Mouse (Mus musculus): ENCODE measurements around the gene Lsm2. TPM values are rescaled to one million over a fixed set of nuclear protein-coding genes. Genes with fewer than 3 reads are reported as not detected.
A peak's percentile ranks its signal among the peaks of the same experiment; 100 is the strongest.
"Not testable (repeated sequence)": the region's sequence is repeated elsewhere in the genome, so short reads cannot be mapped to it uniquely, and the experiment has no call there.

The Lsm2 gene
- polyA plus RNA-seq, 1 experiment: 88.2 TPM

- H3K27me3 ChIP-seq (replicated peaks; ENCODE audit: control insufficient read depth, insufficient read depth, low read length): no peaks in the 10 kb centered on the region
- H3K27ac ChIP-seq (ENCODE audit: insufficient read depth, low read depth, low read length): no peak overlapping the region
- no peaks in the 10 kb centered on the region for H3K4me1 ChIP-seq (ENCODE audit: control insufficient read depth, insufficient read depth, low read length)
- 61% methylated on average over 2 of the region's 2 CpGs for WGBS
- no peak for DNase-seq
- H3K36me3 ChIP-seq (ENCODE audit: control insufficient read depth, insufficient read depth, low read length): no peaks in the 10 kb centered on the region
- H3K4me3 ChIP-seq (ENCODE audit: insufficient read depth, low read depth, low read length): no peak overlapping the region
- TF ChIP-seq POLR2A (IDR thresholded peaks at IDR 0.05; ENCODE audit: low read depth, low read length): no peak
- no peak for TF ChIP-seq CTCF (conservative IDR thresholded peaks at IDR 0.05; ENCODE audit: insufficient read depth, insufficient read length, low read depth, low read length)
Measured at GRCm38 (mm10) chr17:35028315-35028714, 46.7 kb downstream of the Lsm2 start.

- WGBS: 39% methylated on average over 19 of the region's 19 CpGs
- Histone ChIP-seq H3K4me3 (ENCODE audit: insufficient read depth, low read depth, low read length) (no peak overlapping the region), H3K27ac (ENCODE audit: insufficient read depth, low read depth, low read length) (no peak overlapping the region), H3K36me3 (ENCODE audit: control insufficient read depth, insufficient read depth, low read length) (no peaks in the 10 kb centered on the region), H3K27me3 (replicated peaks; ENCODE audit: control insufficient read depth, insufficient read depth, low read length) (no peaks in the 10 kb centered on the region), H3K4me1 (ENCODE audit: control insufficient read depth, insufficient read depth, low read length) (no peaks in the 10 kb centered on the region)
- peak; percentile 35 for DNase-seq
- no peak for TF ChIP-seq POLR2A (IDR thresholded peaks at IDR 0.05; ENCODE audit: low read depth, low read length)
- TF ChIP-seq CTCF (conservative IDR thresholded peaks at IDR 0.05; ENCODE audit: insufficient read depth, insufficient read length, low read depth, low read length): peak; percentile 71
Measured at GRCm38 (mm10) chr17:35029691-35030532, 48.2 kb downstream of the Lsm2 start.

GRCm38 (mm10) chr17:35031272-35031671 is 49.6 kb downstream of the Lsm2 start:
- H3K4me1 ChIP-seq (ENCODE audit: control insufficient read depth, insufficient read depth, low read length): no peaks in the 10 kb centered on the region
- TF ChIP-seq CTCF (conservative IDR thresholded peaks at IDR 0.05; ENCODE audit: insufficient read depth, insufficient read length, low read depth, low read length): no peak
- TF ChIP-seq POLR2A (IDR thresholded peaks at IDR 0.05; ENCODE audit: low read depth, low read length): no peak
- H3K27me3 ChIP-seq (replicated peaks; ENCODE audit: control insufficient read depth, insufficient read depth, low read length): no peaks in the 10 kb centered on the region
- H3K4me3 ChIP-seq (ENCODE audit: insufficient read depth, low read depth, low read length): no peak overlapping the region
- H3K36me3 ChIP-seq (ENCODE audit: control insufficient read depth, insufficient read depth, low read length): no peaks in the 10 kb centered on the region
- WGBS: 89% methylated on average over 11 of the region's 11 CpGs
- no peak overlapping the region for H3K27ac ChIP-seq (ENCODE audit: insufficient read depth, low read depth, low read length)
- DNase-seq: no peak

- no peak for TF ChIP-seq POLR2A (IDR thresholded peaks at IDR 0.05; ENCODE audit: low read depth, low read length)
- TF ChIP-seq CTCF (conservative IDR thresholded peaks at IDR 0.05; ENCODE audit: insufficient read depth, insufficient read length, low read depth, low read length): no peak
- 85% methylated on average over 7 of the region's 7 CpGs for WGBS
- DNase-seq: no peak
- Histone ChIP-seq H3K4me3 (ENCODE audit: insufficient read depth, low read depth, low read length) (no peak overlapping the region), H3K27me3 (replicated peaks; ENCODE audit: control insufficient read depth, insufficient read depth, low read length) (no peaks in the 10 kb centered on the region), H3K27ac (ENCODE audit: insufficient read depth, low read depth, low read length) (no peak overlapping the region), H3K4me1 (ENCODE audit: control insufficient read depth, insufficient read depth, low read length) (no peaks in the 10 kb centered on the region), H3K36me3 (ENCODE audit: control insufficient read depth, insufficient read depth, low read length) (no peaks in the 10 kb centered on the region)
Measured at GRCm38 (mm10) chr17:35031880-35032279, 50.2 kb downstream of the Lsm2 start.

- Histone ChIP-seq H3K27ac (ENCODE audit: insufficient read depth, low read depth, low read length) (no peak overlapping the region), H3K4me3 (ENCODE audit: insufficient read depth, low read depth, low read length) (no peak overlapping the region)
- 77% methylated on average over 8 of the region's 8 CpGs for WGBS
Measured at GRCm38 (mm10) chr17:35032323-35032870, 50.7 kb downstream of the Lsm2 start.

GRCm38 (mm10) chr17:35033703-35034102 is 52.0 kb downstream of the Lsm2 start:
- H3K4me1 ChIP-seq (ENCODE audit: control insufficient read depth, insufficient read depth, low read length); H3K36me3 ChIP-seq (ENCODE audit: control insufficient read depth, insufficient read depth, low read length); H3K27ac ChIP-seq (ENCODE audit: insufficient read depth, low read depth, low read length); H3K4me3 ChIP-seq (ENCODE audit: insufficient read depth, low read depth, low read length); H3K27me3 ChIP-seq (replicated peaks; ENCODE audit: control insufficient read depth, insufficient read depth, low read length); DNase-seq: not testable (repeated sequence)
- WGBS: 70% methylated on average over 1 of the region's 1 CpGs

More at GRCm38 (mm10) chr17:35032323-35032870, 50.7 kb downstream of the Lsm2 start:
- Histone ChIP-seq H3K27me3 (replicated peaks; ENCODE audit: control insufficient read depth, insufficient read depth, low read length) (no peaks in the 10 kb centered on the region), H3K36me3 (ENCODE audit: control insufficient read depth, insufficient read depth, low read length) (no peaks in the 10 kb centered on the region), H3K4me1 (ENCODE audit: control insufficient read depth, insufficient read depth, low read length) (no peaks in the 10 kb centered on the region)
- TF ChIP-seq CTCF (conservative IDR thresholded peaks at IDR 0.05; ENCODE audit: insufficient read depth, insufficient read length, low read depth, low read length) (no peak), POLR2A (IDR thresholded peaks at IDR 0.05; ENCODE audit: low read depth, low read length) (no peak)
- DNase-seq: no peak

- Histone ChIP-seq H3K27me3 (replicated peaks; ENCODE audit: control insufficient read depth, insufficient read depth, low read length) (no peaks in the 10 kb centered on the region), H3K36me3 (ENCODE audit: control insufficient read depth, insufficient read depth, low read length) (no peaks in the 10 kb centered on the region), H3K4me3 (ENCODE audit: insufficient read depth, low read depth, low read length) (no peak overlapping the region), H3K4me1 (ENCODE audit: control insufficient read depth, insufficient read depth, low read length) (no peaks in the 10 kb centered on the region), H3K27ac (ENCODE audit: insufficient read depth, low read depth, low read length) (no peak overlapping the region)
- TF ChIP-seq CTCF (conservative IDR thresholded peaks at IDR 0.05; ENCODE audit: insufficient read depth, insufficient read length, low read depth, low read length): no peak
- no peak for TF ChIP-seq POLR2A (IDR thresholded peaks at IDR 0.05; ENCODE audit: low read depth, low read length)
- DNase-seq: no peak
- WGBS: 63% methylated on average over 6 of the region's 6 CpGs
Measured at GRCm38 (mm10) chr17:35034896-35035295, 53.2 kb downstream of the Lsm2 start.

Other genes starting within 250 kb of the Lsm2 start
- gene C4b, start 238.0 kb upstream of the Lsm2 start, polyA plus RNA-seq (2012; rRNA removed): 4.7 and 6.8 TPM in 2 replicates
- 0.23 and 29.2 TPM in 2 replicates for gene Cyp21a1, start 177.3 kb upstream of the Lsm2 start, polyA plus RNA-seq (2012; rRNA removed)
- 35.7 and 36.7 TPM in 2 replicates for gene Stk19, start 144.9 kb upstream of the Lsm2 start, polyA plus RNA-seq (2012; rRNA removed)
- 52.6 and 59.2 TPM in 2 replicates for gene Dxo, start 144.8 kb upstream of the Lsm2 start, polyA plus RNA-seq (2012; rRNA removed)
- 58.2 and 69.5 TPM in 2 replicates for gene Skiv2l, start 131.7 kb upstream of the Lsm2 start, polyA plus RNA-seq (2012; rRNA removed)
- gene Nelfe, start 131.5 kb upstream of the Lsm2 start, polyA plus RNA-seq (2012; rRNA removed): 24.2 and 26.2 TPM in 2 replicates
- gene Cfb, start 119.3 kb upstream of the Lsm2 start, polyA plus RNA-seq (2012; rRNA removed): 191 and 199 TPM in 2 replicates
- gene Zbtb12, start 102.4 kb upstream of the Lsm2 start, polyA plus RNA-seq (2012; rRNA removed): 9.4 and 10.8 TPM in 2 replicates
- gene Gm20547, start 99.8 kb upstream of the Lsm2 start, polyA plus RNA-seq (2012; rRNA removed): 0.05 TPM in 1 of 2 replicates, not detected in the other
- gene C2, start 83.6 kb upstream of the Lsm2 start, polyA plus RNA-seq (2012; rRNA removed): 62.9 and 73.4 TPM in 2 replicates
- gene Ehmt2, start 83.4 kb upstream of the Lsm2 start, polyA plus RNA-seq (2012; rRNA removed): 134 and 169 TPM in 2 replicates
- 73.5 and 88.1 TPM in 2 replicates for gene Slc44a4, start 67.4 kb upstream of the Lsm2 start, polyA plus RNA-seq (2012; rRNA removed)
- gene Neu1, start 50.6 kb upstream of the Lsm2 start, polyA plus RNA-seq (2012; rRNA removed): 448 and 498 TPM in 2 replicates
- gene Hspa1b, start 22.6 kb upstream of the Lsm2 start, polyA plus RNA-seq (2012; rRNA removed): 38.8 and 56.5 TPM in 2 replicates
- not detected in 2 replicates for gene Gm20481, start 11.9 kb upstream of the Lsm2 start, polyA plus RNA-seq (2012; rRNA removed)
- gene Hspa1a, start 9.7 kb upstream of the Lsm2 start, polyA plus RNA-seq (2012; rRNA removed): 23.4 and 31.5 TPM in 2 replicates
- gene Hspa1l, start 9.2 kb upstream of the Lsm2 start, polyA plus RNA-seq (2012; rRNA removed): 0.33 and 0.58 TPM in 2 replicates
- gene Vars, start 19.1 kb downstream of the Lsm2 start, polyA plus RNA-seq (2012; rRNA removed): 52.5 and 64.5 TPM in 2 replicates
- gene Vwa7, start 34.7 kb downstream of the Lsm2 start, polyA plus RNA-seq (2012; rRNA removed): 0.80 and 0.89 TPM in 2 replicates
- gene Sapcd1, start 46.2 kb downstream of the Lsm2 start, polyA plus RNA-seq (2012; rRNA removed): 0.69 and 0.77 TPM in 2 replicates
- 1.6 and 2.4 TPM in 2 replicates for gene Msh5, start 64.9 kb downstream of the Lsm2 start, polyA plus RNA-seq (2012; rRNA removed)
- gene Clic1, start 68.1 kb downstream of the Lsm2 start, polyA plus RNA-seq (2012; rRNA removed): 105 and 117 TPM in 2 replicates
- 37.7 and 41.0 TPM in 2 replicates for gene Ddah2, start 77.2 kb downstream of the Lsm2 start, polyA plus RNA-seq (2012; rRNA removed)
- gene Ly6g6c, start 83.5 kb downstream of the Lsm2 start, polyA plus RNA-seq (2012; rRNA removed): 0.13 and 0.16 TPM in 2 replicates
- gene Mpig6b, start 84.3 kb downstream of the Lsm2 start, polyA plus RNA-seq (2012; rRNA removed): 0.46 and 0.66 TPM in 2 replicates
- 2.1 and 2.5 TPM in 2 replicates for gene Ly6g6e, start 95.0 kb downstream of the Lsm2 start, polyA plus RNA-seq (2012; rRNA removed)
- 8.1 and 8.9 TPM in 2 replicates for gene Ly6g6d, start 96.2 kb downstream of the Lsm2 start, polyA plus RNA-seq (2012; rRNA removed)
- not detected in 2 replicates for gene Ly6g6f, start 103.7 kb downstream of the Lsm2 start, polyA plus RNA-seq (2012; rRNA removed)
- 156 and 217 TPM in 2 replicates for gene Abhd16a, start 107.4 kb downstream of the Lsm2 start, polyA plus RNA-seq (2012; rRNA removed)
- gene Ly6g5c, start 126.4 kb downstream of the Lsm2 start, polyA plus RNA-seq (2012; rRNA removed): not detected in 2 replicates
- gene Ly6g5b, start 133.6 kb downstream of the Lsm2 start, polyA plus RNA-seq (2012; rRNA removed): 0.81 and 1.0 TPM in 2 replicates
- gene Gpank1, start 139.6 kb downstream of the Lsm2 start, polyA plus RNA-seq (2012; rRNA removed): 15.1 and 15.5 TPM in 2 replicates
- gene Csnk2b, start 140.2 kb downstream of the Lsm2 start, polyA plus RNA-seq (2012; rRNA removed): 434 and 474 TPM in 2 replicates
- 10.7 and 12.9 TPM in 2 replicates for gene D17H6S53E, start 144.5 kb downstream of the Lsm2 start, polyA plus RNA-seq (2012; rRNA removed)
- 138 and 157 TPM in 2 replicates for gene Apom, start 150.2 kb downstream of the Lsm2 start, polyA plus RNA-seq (2012; rRNA removed)
- 145 and 160 TPM in 2 replicates for gene Bag6, start 153.3 kb downstream of the Lsm2 start, polyA plus RNA-seq (2012; rRNA removed)
- 237 and 272 TPM in 2 replicates for gene Prrc2a, start 183.0 kb downstream of the Lsm2 start, polyA plus RNA-seq (2012; rRNA removed)
- 0.65 and 2.6 TPM in 2 replicates for gene Aif1, start 194.2 kb downstream of the Lsm2 start, polyA plus RNA-seq (2012; rRNA removed)
- 9.4 and 17.7 TPM in 2 replicates for gene Lst1, start 206.6 kb downstream of the Lsm2 start, polyA plus RNA-seq (2012; rRNA removed)
- 2.5 and 20.9 TPM in 2 replicates for gene Ltb, start 212.6 kb downstream of the Lsm2 start, polyA plus RNA-seq (2012; rRNA removed)
- 0.64 and 0.94 TPM in 2 replicates for gene Tnf, start 220.1 kb downstream of the Lsm2 start, polyA plus RNA-seq (2012; rRNA removed)
- gene Lta, start 223.5 kb downstream of the Lsm2 start, polyA plus RNA-seq (2012; rRNA removed): 0.08 and 1.1 TPM in 2 replicates
- not detected in 2 replicates for gene Gm16181, start 239.0 kb downstream of the Lsm2 start, polyA plus RNA-seq (2012; rRNA removed)

All from kidney, adult 2 months (tissue).